Mouse (Mus musculus) cerebellum, adult 2 months (tissue): ENCODE results near the gene Retreg1.

Source experiments
- CTCF ChIP-seq: fragments of 200-500 bp; IDR thresholded peaks from 2 replicates; pipeline ENCODE4 v1.5.1; 2011; ENCODE audit warnings: low read depth, mild to moderate bottlenecking, control low read depth, low read length, moderate library complexity, borderline replicate concordance; ENCODE audit not compliant: insufficient read depth
- POLR2A ChIP-seq: fragments of 200-500 bp; IDR thresholded peaks from 2 replicates; pipeline ENCODE4 v1.6.1; 2011; ENCODE audit warnings: low read length, control low read depth, borderline replicate concordance; ENCODE audit not compliant: insufficient read depth

GRCm38 (mm10) chr15:25959375-25959774 lies 116.4 kb downstream of the Retreg1 start:
- TF ChIP-seq POLR2A: no peak
- peak; percentile 29; the same call in 1 of the 2 replicates for TF ChIP-seq CTCF
